Mouse (Mus musculus) heart, postnatal 0 days (tissue): ENCODE data around the gene Asb16. TPM values are rescaled to one million over a fixed set of nuclear protein-coding genes. Genes with fewer than 3 reads are reported as not detected.

Source experiments
- ATAC-seq: fragments of 200-750 bp; cut with Nextera tagmentation; 2 replicates; pipeline ENCODE4 v1.8.0; 2017; ENCODE audit warnings: low read depth, moderate number of reproducible peaks, moderate library complexity; ENCODE audit not compliant: insufficient read depth
- DNase-seq: peaks from one replicate; pipeline ENCODE4 v3.0.0-alpha.2; 2016; ENCODE audit warnings: low spot score
- H3K27ac ChIP-seq: fragments of 300-500 bp; sonication (generic); 2 replicates; pipeline ENCODE4 v1.5.1; 2014; ENCODE audit warnings: low read depth, mild to moderate bottlenecking
- H3K27me3 ChIP-seq: fragments of 300-500 bp; sonication (generic); 2 replicates; pipeline ENCODE4 v1.6.1; 2014; ENCODE audit warnings: low read length, mixed read lengths; ENCODE audit not compliant: control insufficient read depth, insufficient read depth
- H3K36me3 ChIP-seq: fragments of 300-500 bp; sonication (generic); replicated peaks from 2 replicates; pipeline ENCODE4 v1.6.1; 2014; ENCODE audit warnings: low read length, mixed read lengths; ENCODE audit not compliant: control insufficient read depth, insufficient read depth
- H3K4me1 ChIP-seq: fragments of 300-500 bp; sonication (generic); 2 replicates; pipeline ENCODE4 v1.6.1; 2014; ENCODE audit warnings: antibody characterized with exemption; ENCODE audit not compliant: control insufficient read depth, insufficient read depth
- H3K4me2 ChIP-seq: fragments of 300-500 bp; sonication (generic); 2 replicates; pipeline ENCODE4 v1.6.1; 2014; ENCODE audit warnings: low read depth, mild to moderate bottlenecking, low read length, moderate library complexity
- H3K4me3 ChIP-seq: fragments of 300-500 bp; sonication (generic); 2 replicates; pipeline ENCODE4 v1.5.1; 2014; ENCODE audit warnings: low read depth, low read length
- H3K9ac ChIP-seq: fragments of 300-500 bp; sonication (generic); replicated peaks from 2 replicates; pipeline ENCODE4 v1.6.1; 2014; ENCODE audit warnings: low read depth, low read length, mixed read lengths
- H3K9me3 ChIP-seq: fragments of 300-500 bp; sonication (generic); replicated peaks from 2 replicates; pipeline ENCODE4 v1.6.1; 2016; ENCODE audit warnings: low read length; ENCODE audit not compliant: control insufficient read depth
- CTCF ChIP-seq: IDR thresholded peaks from 2 replicates; pipeline ENCODE4 v1.5.1; 2016; ENCODE audit warnings: antibody characterized with exemption, control low read depth, low read depth
- EP300 ChIP-seq: IDR thresholded peaks from 2 replicates; pipeline ENCODE4 v1.6.1; 2016; ENCODE audit warnings: antibody characterized with exemption, low read depth
- WGBS: fragments of 180-500 bp; shearing (Covaris S2); extraction: QIAGEN DNeasy Blood & Tissue Kit; methylation state at CpG from one replicate; pipeline ENCODE4 v1.1.7; 2014; 5-methylcytosine and 5-hydroxymethylcytosine counted together
- polyA plus RNA-seq: library from polyadenylated mRNA; unstranded; fragments of >200 nt; fragmentation: Nextera tagmentation; extraction: Ambion mirVana; gene quantifications from 2 replicates; pipeline ENCODE4 v1.2.1, GENCODE M21; 2015
- total RNA-seq: library from RNA; depleted of rRNA; stranded (reverse); fragments of >200 nt; gene quantifications from 2 replicates; pipeline ENCODE4 v1.2.3, GENCODE M21; 2014; ENCODE audit warnings: low replicate concordance

Gene Asb16
- total and polyA plus RNA-seq, 2 experiments from 2014 or later: 0.07 to 0.99 TPM

GRCm38 (mm10) chr11:102230006-102230741 is 38.4 kb upstream of the Asb16 start, which contains the start of gene Hdac5:
TSS of gene Hdac5 (minus strand) at chr11:102230166.
- Histone ChIP-seq H3K4me3 (peak within 1 kb of the TSS; percentile 89), H3K9me3 (no peaks in the 10 kb centered on the region), H3K9ac (peak within 1 kb of the TSS; percentile 93), H3K36me3 (no peaks in the 10 kb centered on the region), H3K4me1 (peaks cover 23% of the 10 kb centered on the region), H3K4me2 (peak within 1 kb of the TSS; percentile 79), H3K27ac (peak within 1 kb of the TSS; percentile 85), H3K27me3 (no peaks in the 10 kb centered on the region)
- under 1% methylated on average over 39 of the region's 49 CpGs for WGBS
- ATAC-seq: peak; percentile 92
- DNase-seq: peak; percentile 98
- peak; percentile 82; the same call in 1 of the 2 replicates for TF ChIP-seq EP300
- TF ChIP-seq CTCF: no peak; the same call in 1 of the 2 replicates

- no peak overlapping the region for H3K4me3 ChIP-seq
- H3K27ac ChIP-seq: no peak overlapping the region
- ATAC-seq: no peak
- no peaks in the 10 kb centered on the region for H3K36me3 ChIP-seq
- WGBS: 21% methylated on average over 2 of the region's 2 CpGs
- TF ChIP-seq EP300 (no peak), CTCF (no peak)
- no peak for DNase-seq
- no peak overlapping the region for H3K4me2 ChIP-seq
- H3K27me3 ChIP-seq: no peaks in the 10 kb centered on the region
- H3K9ac ChIP-seq: no peak overlapping the region
- H3K4me1 ChIP-seq: no peaks in the 10 kb centered on the region
- no peaks in the 10 kb centered on the region for H3K9me3 ChIP-seq
Observed at GRCm38 (mm10) chr11:102236022-102236421, 32.5 kb upstream of the Asb16 start.

- H3K4me1 ChIP-seq: peaks cover 11% of the 10 kb centered on the region
- DNase-seq (no peak), ATAC-seq (no peak)
- no peaks in the 10 kb centered on the region for H3K27me3 ChIP-seq
- H3K27ac ChIP-seq: no peak overlapping the region
- 84% methylated on average over 6 of the region's 6 CpGs for WGBS
- no peak overlapping the region for H3K9ac ChIP-seq
- H3K36me3 ChIP-seq: no peaks in the 10 kb centered on the region
- no peak overlapping the region for H3K4me2 ChIP-seq
- no peak overlapping the region for H3K4me3 ChIP-seq
- no peak for TF ChIP-seq CTCF
- no peak for TF ChIP-seq EP300
- H3K9me3 ChIP-seq: no peaks in the 10 kb centered on the region; the same call in 1 of the 2 replicates
Observed at GRCm38 (mm10) chr11:102240636-102241035, 27.9 kb upstream of the Asb16 start.

GRCm38 (mm10) chr11:102241246-102241645 is 27.3 kb upstream of the Asb16 start:
- ATAC-seq: no peak
- Histone ChIP-seq H3K4me1 (peaks cover 13% of the 10 kb centered on the region), H3K9me3 (no peaks in the 10 kb centered on the region; the same call in 1 of the 2 replicates), H3K36me3 (no peaks in the 10 kb centered on the region), H3K4me2 (no peak overlapping the region), H3K9ac (no peak overlapping the region), H3K27ac (no peak overlapping the region), H3K4me3 (no peak overlapping the region), H3K27me3 (no peaks in the 10 kb centered on the region)
- TF ChIP-seq EP300: no peak
- no peak for TF ChIP-seq CTCF
- DNase-seq: no peak
- WGBS: 70% methylated on average over 5 of the region's 5 CpGs

GRCm38 (mm10) chr11:102241874-102242273 is 26.7 kb upstream of the Asb16 start:
- Histone ChIP-seq H3K9ac (no peak overlapping the region), H3K36me3 (no peaks in the 10 kb centered on the region), H3K27ac (no peak overlapping the region), H3K4me1 (peaks cover 13% of the 10 kb centered on the region), H3K27me3 (no peaks in the 10 kb centered on the region), H3K4me3 (no peak overlapping the region), H3K9me3 (no peaks in the 10 kb centered on the region; the same call in 1 of the 2 replicates), H3K4me2 (no peak overlapping the region)
- 52% methylated on average over 5 of the region's 5 CpGs for WGBS
- ATAC-seq (no peak), DNase-seq (no peak)
- TF ChIP-seq CTCF (no peak), EP300 (no peak)
